Mouse (Mus musculus): ENCODE data around the gene Kcnh4. TPM values are rescaled to one million over a fixed set of nuclear protein-coding genes. Genes with fewer than 3 reads are reported as not detected.

Kcnh4 gene
- polyA plus RNA-seq, 1 experiment from 2014 or later: 0.41 TPM

DNA sequence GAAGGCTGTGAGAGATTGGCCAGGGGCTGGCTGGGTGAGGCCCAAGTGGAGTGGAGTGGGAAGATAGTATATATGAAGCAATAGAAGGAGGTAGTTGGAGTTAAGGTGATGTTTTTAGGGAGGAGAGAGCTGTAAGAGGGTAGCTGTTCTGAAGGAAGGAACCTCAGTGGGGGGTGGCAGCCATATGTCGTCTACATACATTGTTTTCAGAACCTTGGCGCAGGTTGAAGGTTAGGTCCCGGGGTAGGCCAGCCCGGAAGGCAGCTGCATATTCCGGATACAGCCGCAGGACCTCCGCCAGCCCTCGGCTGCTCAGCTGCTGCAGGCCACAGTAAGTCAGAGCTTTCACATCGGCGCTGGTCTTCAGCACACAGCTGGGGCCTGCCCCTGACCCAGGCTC, 13.2 kb downstream of the Kcnh4 start:
- ATAC-seq (replicated peaks; ENCODE audit: low FRiP score, low TSS enrichment, low read depth) (no peak), DNase-seq (ENCODE audit: low spot score) (no peak)
- Histone ChIP-seq H3K4me1 (replicated peaks; ENCODE audit: control insufficient read depth, insufficient read depth, low read length) (no peaks in the 10 kb centered on the region), H3K27ac (ENCODE audit: low read depth) (no peak overlapping the region), H3K9me3 (ENCODE audit: control insufficient read depth, low read length) (no peaks in the 10 kb centered on the region), H3K9ac (ENCODE audit: low read length) (no peak overlapping the region), H3K27me3 (replicated peaks; ENCODE audit: control insufficient read depth, insufficient read depth, low read length) (peaks cover 7% of the 10 kb centered on the region; the same call in 1 of the 2 replicates), H3K36me3 (ENCODE audit: control insufficient read depth, insufficient read depth, low read length) (no peaks in the 10 kb centered on the region), H3K4me3 (ENCODE audit: low read depth, low read length) (no peak overlapping the region), H3K4me2 (ENCODE audit: low read length) (no peak overlapping the region)
- WGBS: 90% methylated on average over 10 of the region's 10 CpGs

DNA sequence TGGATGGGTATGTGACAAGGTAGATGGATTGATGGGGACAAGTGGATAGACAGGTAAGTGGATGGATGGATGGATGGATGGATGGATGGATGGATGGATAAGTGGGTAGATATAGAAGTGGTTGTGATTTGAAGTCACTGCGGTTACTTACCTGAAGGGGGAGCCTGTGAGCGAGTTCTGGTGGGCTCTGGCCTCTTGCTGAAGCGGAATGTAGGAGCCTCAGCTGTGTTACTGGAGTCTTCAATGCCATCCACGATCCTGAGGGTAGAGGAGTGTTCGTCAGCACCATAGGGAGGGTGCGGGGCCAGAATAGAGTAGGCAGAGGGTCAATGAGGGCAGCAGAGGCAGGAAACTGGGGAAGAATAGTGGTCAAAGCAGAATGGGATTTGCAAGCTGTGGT, 14.7 kb downstream of the Kcnh4 start:
- Histone ChIP-seq H3K4me2 (ENCODE audit: low read length) (no peak overlapping the region), H3K27ac (ENCODE audit: low read depth) (no peak overlapping the region), H3K4me1 (replicated peaks; ENCODE audit: control insufficient read depth, insufficient read depth, low read length) (no peaks in the 10 kb centered on the region), H3K27me3 (replicated peaks; ENCODE audit: control insufficient read depth, insufficient read depth, low read length) (peaks cover 5% of the 10 kb centered on the region; the same call in 1 of the 2 replicates), H3K36me3 (ENCODE audit: control insufficient read depth, insufficient read depth, low read length) (no peaks in the 10 kb centered on the region), H3K9ac (ENCODE audit: low read length) (no peak overlapping the region), H3K4me3 (ENCODE audit: low read depth, low read length) (no peak overlapping the region), H3K9me3 (ENCODE audit: control insufficient read depth, low read length) (no peaks in the 10 kb centered on the region)
- DNase-seq (ENCODE audit: low spot score) (peak; percentile 66), ATAC-seq (replicated peaks; ENCODE audit: low FRiP score, low TSS enrichment, low read depth) (no peak)
- WGBS: 15% methylated on average over 6 of the region's 6 CpGs

DNA sequence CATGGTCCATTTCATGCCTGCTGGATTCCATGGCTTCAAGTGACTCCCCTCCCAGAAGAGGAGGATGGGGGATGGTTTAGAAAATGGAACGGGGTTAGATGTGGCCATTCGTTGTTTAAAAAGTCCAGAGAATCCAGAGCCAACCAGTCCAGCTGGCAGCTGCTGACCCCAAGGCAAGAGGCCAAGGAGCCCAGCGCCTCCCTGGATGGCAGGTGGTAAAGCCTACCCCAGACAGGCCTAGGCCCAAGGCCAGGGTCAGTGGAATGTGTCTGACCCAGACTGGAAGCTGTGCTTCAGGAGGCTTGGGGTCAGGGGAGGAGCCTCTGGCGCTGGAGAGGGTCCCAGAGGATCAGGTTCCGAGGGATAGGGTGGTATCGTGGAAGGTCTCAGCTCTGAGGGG, 18.4 kb downstream of the Kcnh4 start:
- peaks cover 12% of the 10 kb centered on the region for H3K4me1 ChIP-seq (replicated peaks; ENCODE audit: control insufficient read depth, insufficient read depth, low read length)
- ATAC-seq (replicated peaks; ENCODE audit: low FRiP score, low TSS enrichment, low read depth): no peak
- 73% methylated on average over 6 of the region's 6 CpGs for WGBS

DNA sequence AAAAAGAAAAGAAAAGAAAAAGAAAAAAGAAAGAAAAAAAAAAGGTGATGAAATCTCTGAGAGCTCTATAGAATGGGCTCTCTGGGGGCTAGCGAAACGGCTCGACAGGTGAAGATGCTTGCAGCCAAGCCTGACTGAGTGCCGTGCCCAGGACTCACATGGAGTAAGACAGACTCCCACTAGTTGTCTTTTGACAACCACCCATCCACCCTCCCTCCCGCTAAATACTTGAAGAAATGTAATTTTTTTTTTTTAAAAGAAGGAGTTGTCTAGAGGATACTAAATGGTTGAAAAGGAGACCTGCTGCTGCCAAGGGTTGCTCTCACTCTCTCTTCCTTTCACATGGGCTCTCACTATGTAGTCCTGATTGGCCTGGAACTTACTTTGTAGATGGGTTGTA, 21.0 kb downstream of the Kcnh4 start:
- Histone ChIP-seq H3K9ac (ENCODE audit: low read length) (peak overlapping the region; percentile 56), H3K9me3 (ENCODE audit: control insufficient read depth, low read length) (no peaks in the 10 kb centered on the region), H3K4me2 (ENCODE audit: low read length) (peak overlapping the region; percentile 76), H3K4me1 (replicated peaks; ENCODE audit: control insufficient read depth, insufficient read depth, low read length) (peaks cover 18% of the 10 kb centered on the region), H3K36me3 (ENCODE audit: control insufficient read depth, insufficient read depth, low read length) (no peaks in the 10 kb centered on the region), H3K27me3 (replicated peaks; ENCODE audit: control insufficient read depth, insufficient read depth, low read length) (no peaks in the 10 kb centered on the region), H3K4me3 (ENCODE audit: low read depth, low read length) (peak overlapping the region; percentile 98), H3K27ac (ENCODE audit: low read depth) (no peak overlapping the region)
- ATAC-seq (replicated peaks; ENCODE audit: low FRiP score, low TSS enrichment, low read depth): 0 out of 2 replicates have a peak, but pooled peaks have one; percentile 7
- no peak for DNase-seq (ENCODE audit: low spot score)
- WGBS: 16% methylated on average over 5 of the region's 5 CpGs

More for the DNA sequence above, 18.4 kb downstream of the Kcnh4 start:
- Histone ChIP-seq H3K36me3 (ENCODE audit: control insufficient read depth, insufficient read depth, low read length) (no peaks in the 10 kb centered on the region), H3K4me3 (ENCODE audit: low read depth, low read length) (no peak overlapping the region), H3K4me2 (ENCODE audit: low read length) (no peak overlapping the region), H3K27me3 (replicated peaks; ENCODE audit: control insufficient read depth, insufficient read depth, low read length) (no peaks in the 10 kb centered on the region), H3K9me3 (ENCODE audit: control insufficient read depth, low read length) (no peaks in the 10 kb centered on the region), H3K27ac (ENCODE audit: low read depth) (no peak overlapping the region), H3K9ac (ENCODE audit: low read length) (no peak overlapping the region)
- DNase-seq (ENCODE audit: low spot score): no peak

DNA sequence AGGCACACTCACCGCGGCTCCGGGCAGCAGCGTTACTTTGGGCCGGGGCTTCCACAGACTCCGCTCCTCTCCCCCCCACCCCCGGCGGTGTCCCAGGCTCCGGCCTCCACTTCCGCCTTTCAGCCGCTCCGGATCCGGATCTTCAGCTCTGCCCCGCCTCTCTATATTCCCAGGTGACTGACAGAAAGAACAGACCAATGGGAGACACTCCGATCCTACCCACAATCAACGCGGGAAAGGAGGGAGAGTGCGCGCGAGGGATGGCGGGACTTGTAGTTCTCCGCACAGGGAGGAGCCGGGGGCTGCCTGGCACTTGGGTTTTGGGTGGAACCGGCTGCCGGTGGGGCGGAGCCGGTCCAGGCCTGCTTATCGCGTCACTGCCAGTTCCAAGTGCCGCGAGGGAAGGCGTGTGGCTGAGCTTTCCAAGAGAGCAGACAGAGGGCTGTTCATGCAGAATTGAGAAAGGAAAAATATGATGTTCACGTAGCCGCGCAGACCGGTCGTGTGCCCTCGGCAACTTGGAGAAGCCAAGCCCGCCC, 21.6 kb downstream of the Kcnh4 start, which contains the start of gene Rab5c:
Gene Rab5c, minus strand, starts transcription at position 150 of the 539 bp plus-strand sequence.
- ATAC-seq (replicated peaks; ENCODE audit: low FRiP score, low TSS enrichment, low read depth) (peak; percentile 99), DNase-seq (ENCODE audit: low spot score) (peak; percentile 98)
- no peaks in the 10 kb centered on the region for H3K9me3 ChIP-seq (ENCODE audit: control insufficient read depth, low read length)
- no peaks in the 10 kb centered on the region for H3K27me3 ChIP-seq (replicated peaks; ENCODE audit: control insufficient read depth, insufficient read depth, low read length)
- peak within 1 kb of the TSS; percentile 69 for H3K27ac ChIP-seq (ENCODE audit: low read depth)
- WGBS: under 1% methylated on average over 39 of the region's 39 CpGs
- peak within 1 kb of the TSS; percentile 92 for H3K9ac ChIP-seq (ENCODE audit: low read length)
- peak within 1 kb of the TSS; percentile 98 for H3K4me3 ChIP-seq (ENCODE audit: low read depth, low read length)
- H3K4me2 ChIP-seq (ENCODE audit: low read length): peak within 1 kb of the TSS; percentile 86
- H3K4me1 ChIP-seq (replicated peaks; ENCODE audit: control insufficient read depth, insufficient read depth, low read length): peaks cover 18% of the 10 kb centered on the region
- H3K36me3 ChIP-seq (ENCODE audit: control insufficient read depth, insufficient read depth, low read length): no peaks in the 10 kb centered on the region

DNA sequence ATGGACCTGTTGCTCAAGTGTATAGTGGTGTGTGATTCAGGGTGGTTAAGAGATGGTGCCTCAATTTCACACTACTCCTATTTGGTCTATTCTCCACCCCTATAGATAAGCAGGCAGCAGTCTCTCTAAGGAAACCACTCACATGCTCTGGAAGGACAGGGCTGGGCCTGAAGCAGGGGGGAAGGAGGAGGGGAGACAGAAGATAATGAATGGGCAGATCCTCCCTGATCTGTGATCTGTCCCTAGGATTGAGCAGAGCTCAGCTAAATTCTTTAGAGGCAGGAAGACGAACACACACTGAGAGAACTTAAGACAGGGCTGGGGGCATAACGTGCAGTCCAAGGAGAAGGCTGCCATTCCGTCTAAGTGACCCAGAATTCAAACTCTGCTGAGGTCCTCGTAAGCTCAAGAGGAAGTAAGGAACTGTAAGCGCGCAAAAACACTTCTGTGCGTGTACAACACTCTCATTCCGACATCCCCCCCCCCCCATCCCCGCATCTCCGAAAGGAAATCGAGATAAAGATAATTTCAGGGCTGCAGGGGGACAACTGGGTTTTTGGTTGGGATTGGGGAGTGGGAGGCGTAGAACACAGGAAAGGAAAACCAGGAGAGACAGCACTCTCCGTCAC, 22.5 kb downstream of the Kcnh4 start:
- no peaks in the 10 kb centered on the region for H3K9me3 ChIP-seq (ENCODE audit: control insufficient read depth, low read length)
- peak overlapping the region; percentile 86 for H3K4me2 ChIP-seq (ENCODE audit: low read length)
- ATAC-seq (replicated peaks; ENCODE audit: low FRiP score, low TSS enrichment, low read depth) (no peak), DNase-seq (ENCODE audit: low spot score) (no peak)
- H3K4me3 ChIP-seq (ENCODE audit: low read depth, low read length): peak overlapping the region; percentile 98
- peak overlapping the region; percentile 43; the same call in 1 of the 2 replicates for H3K27ac ChIP-seq (ENCODE audit: low read depth)
- no peaks in the 10 kb centered on the region for H3K27me3 ChIP-seq (replicated peaks; ENCODE audit: control insufficient read depth, insufficient read depth, low read length)
- H3K9ac ChIP-seq (ENCODE audit: low read length): peak overlapping the region; percentile 92
- 1% methylated on average over 13 of the region's 13 CpGs for WGBS
- H3K4me1 ChIP-seq (replicated peaks; ENCODE audit: control insufficient read depth, insufficient read depth, low read length): peaks cover 18% of the 10 kb centered on the region
- H3K36me3 ChIP-seq (ENCODE audit: control insufficient read depth, insufficient read depth, low read length): 0 out of 2 replicates have a peak, but pooled peaks cover 4% of the 10 kb centered on the region

DNA sequence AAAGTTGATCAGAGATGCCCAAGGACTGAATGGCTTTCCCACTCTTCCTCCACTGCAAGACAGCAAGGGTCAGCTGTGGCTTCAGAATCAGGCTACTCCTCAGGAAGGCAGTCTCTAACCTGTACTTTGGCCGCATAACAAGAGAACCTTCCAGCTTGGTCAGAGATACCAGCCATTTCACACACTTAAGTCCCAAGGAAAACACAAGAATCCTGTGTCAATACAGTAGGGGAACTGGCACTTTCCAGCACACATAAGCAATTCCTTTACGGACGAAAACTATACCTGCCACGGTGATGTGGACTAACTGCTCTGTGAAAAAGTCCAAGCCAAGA, 23.0 kb downstream of the Kcnh4 start:
- Histone ChIP-seq H3K4me2 (ENCODE audit: low read length) (peak overlapping the region; percentile 86), H3K4me3 (ENCODE audit: low read depth, low read length) (peak overlapping the region; percentile 98), H3K9me3 (ENCODE audit: control insufficient read depth, low read length) (no peaks in the 10 kb centered on the region), H3K4me1 (replicated peaks; ENCODE audit: control insufficient read depth, insufficient read depth, low read length) (peaks cover 18% of the 10 kb centered on the region), H3K27me3 (replicated peaks; ENCODE audit: control insufficient read depth, insufficient read depth, low read length) (no peaks in the 10 kb centered on the region), H3K36me3 (ENCODE audit: control insufficient read depth, insufficient read depth, low read length) (0 out of 2 replicates have a peak, but pooled peaks cover 7% of the 10 kb centered on the region), H3K9ac (ENCODE audit: low read length) (0 out of 2 replicates have a peak overlapping the region, but pooled peaks have one; percentile 92), H3K27ac (ENCODE audit: low read depth) (no peak overlapping the region)
- DNase-seq (ENCODE audit: low spot score): no peak
- ATAC-seq (replicated peaks; ENCODE audit: low FRiP score, low TSS enrichment, low read depth): no peak
- 68% methylated on average over 4 of the region's 4 CpGs for WGBS

DNA sequence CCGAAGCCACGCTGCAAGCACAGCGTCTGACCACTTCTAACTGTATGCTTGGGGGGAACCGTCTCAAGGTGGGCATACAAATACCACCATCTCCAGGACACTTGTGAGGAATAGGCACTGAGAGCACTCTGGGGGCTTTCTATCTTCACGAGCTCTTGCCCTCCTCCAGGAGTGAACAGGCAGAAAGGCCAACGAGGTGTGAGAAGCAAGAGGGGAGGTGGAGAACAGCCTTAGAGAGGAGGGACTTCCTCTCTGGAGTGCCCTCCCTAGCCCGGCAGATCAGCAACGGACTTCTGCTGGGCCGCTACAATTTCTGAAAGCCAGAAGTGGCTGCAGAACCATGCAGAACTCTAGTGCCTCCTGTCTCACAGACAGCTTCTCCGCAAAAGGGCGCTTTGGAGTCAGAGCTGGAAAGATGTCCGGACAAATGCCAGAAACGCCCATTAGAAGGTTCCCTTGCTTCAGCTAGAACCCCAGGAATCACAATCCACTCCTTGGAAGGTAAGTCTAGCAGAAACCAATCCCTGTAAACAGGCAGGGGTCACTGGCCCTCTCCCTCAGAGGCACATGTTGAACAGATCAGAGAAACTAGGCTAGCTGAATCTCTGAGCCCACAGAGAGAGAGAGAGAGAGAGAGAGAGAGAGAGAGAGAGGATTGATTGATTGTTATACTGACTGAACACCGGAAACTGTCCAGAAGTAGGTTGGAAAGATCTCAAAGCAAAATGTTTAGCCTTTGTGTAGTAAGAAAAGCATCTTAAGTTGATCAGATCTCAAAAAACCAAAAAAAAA, 23.6 kb downstream of the Kcnh4 start:
- Histone ChIP-seq H3K27me3 (replicated peaks; ENCODE audit: control insufficient read depth, insufficient read depth, low read length) (no peaks in the 10 kb centered on the region), H3K4me1 (replicated peaks; ENCODE audit: control insufficient read depth, insufficient read depth, low read length) (peaks cover 18% of the 10 kb centered on the region), H3K9me3 (ENCODE audit: control insufficient read depth, low read length) (no peaks in the 10 kb centered on the region), H3K4me2 (ENCODE audit: low read length) (peak overlapping the region; percentile 86), H3K36me3 (ENCODE audit: control insufficient read depth, insufficient read depth, low read length) (0 out of 2 replicates have a peak, but pooled peaks cover 7% of the 10 kb centered on the region), H3K27ac (ENCODE audit: low read depth) (no peak overlapping the region), H3K4me3 (ENCODE audit: low read depth, low read length) (no peak overlapping the region), H3K9ac (ENCODE audit: low read length) (peak overlapping the region; percentile 21; the same call in 1 of the 2 replicates)
- ATAC-seq (replicated peaks; ENCODE audit: low FRiP score, low TSS enrichment, low read depth) (no peak), DNase-seq (ENCODE audit: low spot score) (no peak)
- WGBS: 71% methylated on average over 14 of the region's 14 CpGs
